Mouse (Mus musculus) adrenal gland, postnatal 14 days (tissue): ENCODE measurements around the gene Syce1l. TPM values are rescaled to one million over a fixed set of nuclear protein-coding genes. Genes with fewer than 3 reads are reported as not detected.

ENCODE experiments used
- DNase-seq: peaks from one replicate; pipeline ENCODE4 v3.0.0; 2021; ENCODE audit warnings: mixed read lengths
- long read RNA-seq, 2 experiments: library from polyadenylated mRNA; stranded (forward); transcript quantifications; one replicate each; pipeline ENCODE4 v2.0.0; 2021
- total RNA-seq: library from RNA; stranded (reverse); gene quantifications from 2 replicates; pipeline ENCODE4 v1.2.3, GENCODE M21; 2021

The Syce1l gene
- not detected in 2 replicates for total RNA-seq
- long read RNA-seq, experiment 1: 0 reads
- long read RNA-seq, experiment 2: 0 reads

DNA sequence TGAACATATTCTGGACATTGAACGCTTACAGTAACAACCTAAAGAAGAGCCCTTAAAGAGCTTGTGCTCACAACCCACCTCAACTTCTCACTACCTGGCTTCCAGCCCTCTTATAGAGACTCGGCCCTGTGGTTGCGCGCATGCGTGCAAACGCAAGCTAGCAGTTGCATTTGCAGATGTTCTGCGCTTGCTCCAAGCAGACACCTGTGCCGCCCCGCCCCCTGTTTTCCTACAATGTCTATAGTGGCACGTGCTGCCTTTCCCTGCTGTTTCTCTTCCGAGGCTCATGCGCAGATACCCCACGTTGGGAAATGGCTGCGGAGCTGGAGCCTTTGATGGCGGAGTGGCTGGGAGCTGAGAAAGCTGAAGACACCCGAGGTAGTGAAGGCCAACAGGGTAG lies at the start of gene Syce1l:
TSS of gene Syce1l (plus strand) at position 288 of the 400 bp plus-strand sequence.
- no peak for DNase-seq

DNA sequence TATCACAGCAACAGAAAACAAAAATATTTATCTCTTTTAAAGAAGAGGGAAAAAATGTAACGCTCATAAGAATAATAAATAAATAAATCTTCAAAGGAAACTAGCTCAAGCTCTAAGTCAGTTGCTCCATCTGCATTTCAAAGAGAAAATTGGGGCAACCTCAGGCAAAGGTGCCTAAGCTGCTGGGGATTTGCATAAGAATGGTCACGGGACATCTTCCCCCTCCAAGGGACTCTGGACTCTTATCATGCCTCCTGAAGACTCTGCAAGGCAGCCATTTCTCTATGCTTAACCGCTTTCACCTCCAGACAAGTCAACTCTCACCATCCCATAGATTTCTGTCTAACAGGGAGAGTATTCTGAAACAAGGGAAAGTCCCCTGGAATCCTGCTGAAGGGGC lies 44.6 kb upstream of the Syce1l start:
- DNase-seq: no peak

DNA sequence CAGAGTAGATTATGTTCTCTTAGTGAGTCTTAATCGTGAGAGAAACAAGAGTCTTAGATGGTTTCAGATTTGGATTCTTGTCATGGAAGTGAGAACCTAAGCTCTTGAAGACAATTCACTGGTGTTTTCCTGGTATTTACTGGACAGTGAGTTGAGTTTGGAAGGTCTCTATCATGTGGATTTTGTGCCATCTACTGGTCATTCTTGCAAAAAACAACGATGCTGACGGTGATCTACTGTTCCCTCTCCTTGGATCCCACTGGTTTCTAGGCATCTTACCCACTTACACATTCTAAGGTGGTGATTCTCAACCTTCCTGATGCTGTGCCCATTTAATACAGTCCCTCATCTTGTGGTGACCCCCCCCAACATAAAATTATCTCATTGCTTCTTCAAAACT lies 10.4 kb upstream of the Syce1l start:
- DNase-seq: peak; percentile 43

DNA sequence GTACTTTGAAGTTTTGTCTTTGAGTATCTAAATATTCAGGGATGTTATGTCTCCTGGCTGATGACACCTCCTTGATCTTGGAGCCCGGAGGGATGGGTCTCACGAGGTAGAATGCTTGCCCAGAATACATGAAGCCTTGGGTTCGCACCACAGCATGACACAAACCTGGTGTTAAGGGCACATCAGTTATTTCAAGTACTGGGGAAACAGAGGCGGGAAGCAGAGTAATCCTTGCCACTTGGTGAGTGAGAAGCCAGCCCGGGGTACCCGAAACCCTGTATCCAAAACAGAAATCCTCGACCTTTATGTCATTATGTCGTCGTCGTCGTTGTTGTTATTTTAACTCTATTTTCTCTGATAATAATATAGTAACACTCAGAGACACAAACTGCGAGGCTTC lies 8.9 kb upstream of the Syce1l start:
- DNase-seq: no peak

DNA sequence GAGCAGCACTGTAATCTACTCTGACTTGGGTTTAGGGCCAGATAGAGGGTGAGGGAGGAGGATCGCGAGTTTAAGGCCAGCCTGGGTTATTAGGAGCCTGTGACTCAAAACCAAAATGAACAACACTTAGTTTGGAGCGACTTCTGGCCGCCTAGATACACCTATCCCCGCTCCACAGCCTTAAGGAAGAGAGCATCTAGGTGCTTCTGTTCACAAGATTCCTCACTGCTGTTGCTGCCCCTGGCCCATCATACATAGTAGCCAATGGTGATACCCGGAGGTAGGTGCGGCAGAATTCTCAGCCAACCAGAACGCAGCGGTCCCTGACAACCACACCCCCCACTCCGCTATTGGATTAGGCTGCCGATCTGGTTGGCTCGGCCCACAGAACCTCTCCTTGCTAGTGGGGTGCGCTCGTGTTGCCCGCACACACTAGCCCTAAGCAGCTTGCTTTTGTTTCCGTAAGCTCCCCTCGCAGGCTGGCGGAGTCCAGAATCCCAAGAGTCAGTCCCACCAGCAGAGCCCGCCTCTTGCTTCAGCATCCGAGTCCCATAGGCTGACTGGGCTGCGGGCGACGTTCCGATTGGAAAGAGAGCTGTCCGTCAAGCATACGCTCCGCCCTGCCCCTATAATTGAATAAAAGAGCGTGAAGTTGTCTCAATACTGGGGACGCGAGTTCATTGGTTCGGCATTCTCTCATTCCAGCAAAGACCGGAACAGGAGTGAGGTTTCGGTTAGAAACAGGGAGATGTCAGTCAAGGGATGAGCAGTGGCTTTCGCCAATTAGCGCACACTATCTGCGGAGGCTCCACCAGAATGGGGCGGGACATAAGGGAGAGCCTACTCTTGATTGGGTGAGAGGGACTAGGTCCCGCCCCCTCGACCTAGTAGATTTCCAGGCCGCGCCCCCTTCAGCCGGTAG lies 8.1 kb upstream of the Syce1l start, which contains the start of gene Mon1b:
TSS of gene Mon1b (plus strand) at position 918 of the 922 bp plus-strand sequence.
- peak; percentile 97 for DNase-seq

DNA sequence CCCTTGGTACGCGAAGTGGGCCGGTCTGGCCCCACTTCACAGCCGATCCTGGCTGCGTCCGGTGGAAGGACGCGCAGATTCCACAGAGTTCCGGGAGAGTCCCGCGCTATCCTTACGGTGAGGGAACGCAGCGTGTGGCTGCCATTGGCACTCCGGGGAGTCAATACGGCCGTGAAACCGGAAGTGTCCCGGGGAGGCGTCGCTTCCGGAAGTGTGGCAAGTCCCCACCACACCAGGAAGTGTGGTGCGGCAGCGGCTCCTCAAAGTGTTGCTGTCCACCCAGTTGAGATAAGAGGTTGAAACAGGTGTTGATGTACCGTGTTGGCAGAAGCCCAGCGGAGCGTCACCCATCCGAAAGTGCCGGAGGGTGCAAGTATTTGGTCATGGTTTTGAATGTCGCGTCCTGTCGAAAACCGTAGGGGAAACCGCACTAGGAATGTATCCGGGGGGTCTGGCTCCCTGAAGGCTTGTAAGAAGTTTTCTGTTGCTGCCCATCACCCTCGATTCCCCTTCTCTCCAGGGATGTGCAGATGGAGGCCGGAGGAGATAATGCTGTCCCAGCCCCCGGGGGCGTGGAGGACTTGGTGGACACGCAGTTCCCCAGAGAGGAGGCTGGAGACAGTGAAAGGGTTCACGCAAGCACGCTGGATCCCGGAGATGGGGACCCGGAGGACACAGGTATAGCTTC lies 7.3 kb upstream of the Syce1l start:
- DNase-seq: peak; percentile 94

DNA sequence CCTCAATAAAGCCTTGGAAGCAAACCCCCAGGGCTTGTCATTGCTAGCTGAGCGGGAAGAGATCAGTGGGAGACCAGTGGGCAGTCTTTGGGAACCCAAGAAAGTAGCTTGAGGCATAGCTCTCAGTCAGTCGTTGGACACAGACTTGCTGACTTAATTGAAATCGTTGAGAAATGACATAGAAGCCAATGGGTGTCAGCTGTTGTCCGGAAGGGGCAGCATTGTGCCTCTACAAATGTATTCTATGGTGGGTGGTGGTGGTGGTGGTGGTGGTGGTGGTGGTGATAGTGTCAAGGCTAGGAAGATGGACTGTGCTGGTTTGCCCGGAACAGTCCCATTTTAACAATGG lies 6.8 kb upstream of the Syce1l start:
- no peak for DNase-seq

DNA sequence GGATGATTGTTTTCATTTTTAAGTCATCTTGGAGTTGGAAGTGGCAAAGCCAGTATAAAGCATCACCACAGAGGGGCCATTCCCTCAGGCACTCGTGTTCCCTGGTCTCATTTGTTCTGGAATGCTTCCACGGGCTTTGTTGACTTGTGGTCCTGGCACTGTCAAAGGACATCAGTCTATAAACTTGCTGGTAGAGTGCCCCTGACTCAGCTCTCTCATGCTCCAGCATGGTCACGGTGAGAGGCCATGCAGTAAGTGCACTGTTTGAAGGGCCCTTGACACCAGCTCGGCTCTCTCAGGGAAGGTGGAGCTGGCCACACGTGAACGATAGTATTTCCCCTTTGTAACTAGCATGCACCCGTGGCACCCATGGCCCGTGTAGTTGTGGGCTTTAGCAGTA lies 2.7 kb upstream of the Syce1l start:
- no peak for DNase-seq

DNA sequence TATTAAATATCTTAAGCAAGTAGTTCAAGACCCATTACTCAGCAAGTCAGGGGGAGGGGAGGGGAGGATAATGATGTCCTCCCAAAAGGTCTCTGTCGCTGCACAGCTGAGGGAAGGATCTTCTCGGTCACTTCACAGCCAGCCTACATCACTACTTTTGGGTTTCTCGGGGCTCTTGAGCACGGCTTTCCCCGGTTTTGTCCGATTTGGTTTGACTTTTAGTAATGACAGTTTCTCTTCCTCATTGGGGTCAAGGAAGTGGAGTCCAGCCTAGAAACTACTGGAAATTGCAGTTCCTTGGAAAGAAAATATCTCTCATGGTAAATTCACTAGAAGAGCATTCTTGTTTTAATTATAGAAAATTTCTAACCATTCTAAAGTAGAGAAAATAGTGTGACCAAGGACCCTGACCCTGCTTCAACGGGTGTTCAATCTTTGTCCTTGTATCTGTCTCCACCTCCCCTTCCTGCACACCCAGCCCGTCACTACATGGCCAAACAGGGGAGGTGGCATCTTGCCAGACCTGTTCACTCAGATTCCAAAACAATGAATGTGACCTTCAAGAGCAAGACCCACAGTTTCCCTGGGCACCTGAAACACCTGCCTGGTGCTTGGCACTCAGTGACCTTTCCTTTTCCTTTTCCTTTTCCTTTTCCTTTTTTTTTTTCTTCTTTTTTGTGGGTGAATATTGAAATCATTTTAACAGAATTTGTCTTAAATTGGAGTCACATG lies 632 bp downstream of the Syce1l start:
- no peak for DNase-seq

DNA sequence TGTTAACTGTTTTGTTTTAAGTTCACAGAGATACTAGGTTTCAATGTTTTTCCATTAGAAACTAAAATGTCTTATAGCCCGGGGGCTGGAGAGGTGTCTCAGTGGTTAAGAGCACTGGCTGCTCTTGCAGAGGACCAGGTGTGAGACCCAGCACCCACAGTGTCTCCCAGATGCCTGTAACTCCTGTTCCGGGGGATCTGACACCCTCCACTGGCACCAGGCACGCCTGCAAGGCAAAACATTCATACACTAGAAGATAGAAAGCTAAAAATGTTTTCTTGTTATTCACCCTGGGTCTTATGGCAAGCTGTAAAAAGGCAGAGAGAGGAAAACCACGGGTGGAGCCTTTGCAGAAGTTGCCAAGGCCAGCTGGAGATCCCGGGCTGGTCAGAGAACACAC lies 2.2 kb downstream of the Syce1l start:
- DNase-seq: no peak

DNA sequence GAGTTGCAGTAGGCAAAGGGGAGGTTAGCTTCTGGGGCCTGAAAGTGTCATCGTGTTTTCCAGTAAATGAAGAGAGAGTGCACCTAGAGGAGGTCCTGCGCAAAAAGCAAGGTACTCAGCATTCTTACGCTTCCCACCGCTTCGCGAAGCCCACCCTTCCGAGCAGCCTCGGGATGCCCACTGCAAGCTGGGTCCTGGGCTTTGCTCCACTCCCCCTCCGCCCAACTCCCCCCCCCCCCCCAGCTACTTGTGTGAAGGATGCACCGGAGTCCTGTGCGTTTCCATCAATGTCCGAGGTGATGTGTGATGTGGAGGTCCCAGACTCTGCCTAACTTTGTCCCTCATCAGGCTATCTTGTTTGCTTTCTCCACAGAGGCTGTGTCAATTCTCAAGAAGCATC lies 9.4 kb downstream of the Syce1l start:
- DNase-seq: no peak

DNA sequence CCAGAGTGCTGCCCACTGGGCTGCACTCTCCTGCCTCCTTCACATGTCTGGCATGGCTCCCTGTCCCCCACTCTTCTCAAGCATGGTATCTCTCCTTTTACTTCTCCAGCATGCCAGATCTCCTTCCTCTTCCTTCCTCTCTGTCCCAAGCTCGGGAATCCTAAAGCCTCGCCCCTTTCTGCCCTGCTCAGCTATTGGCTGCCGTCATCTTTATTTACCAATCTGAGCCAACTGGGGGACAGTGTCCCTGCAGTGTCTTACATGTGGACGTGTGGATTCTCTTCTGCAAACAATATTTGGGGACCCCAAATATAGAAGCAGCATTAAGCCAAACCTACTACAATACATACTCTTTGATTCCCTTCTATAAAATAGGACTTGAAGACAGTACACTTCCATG lies 10.1 kb downstream of the Syce1l start:
- no peak for DNase-seq

DNA sequence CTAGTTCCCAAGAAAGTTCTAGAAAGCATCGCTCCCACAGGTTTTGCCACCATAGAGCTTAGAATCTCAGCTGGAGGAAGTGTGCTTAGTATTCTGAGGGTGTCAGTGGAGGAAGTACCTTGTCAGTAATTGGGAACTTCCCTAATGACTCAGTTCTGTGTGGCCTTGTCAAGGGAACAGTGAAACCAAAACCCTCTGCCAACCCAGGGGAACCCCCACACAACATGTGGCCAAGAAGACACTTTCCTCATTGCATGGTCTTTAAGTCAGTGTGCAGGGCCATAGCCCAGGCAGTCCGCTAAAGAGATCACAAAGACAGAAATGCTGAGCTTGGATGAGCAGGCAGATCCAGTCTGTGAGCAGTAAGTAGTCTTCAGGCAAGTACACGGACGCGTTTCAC lies 13.1 kb downstream of the Syce1l start:
- no peak for DNase-seq

DNA sequence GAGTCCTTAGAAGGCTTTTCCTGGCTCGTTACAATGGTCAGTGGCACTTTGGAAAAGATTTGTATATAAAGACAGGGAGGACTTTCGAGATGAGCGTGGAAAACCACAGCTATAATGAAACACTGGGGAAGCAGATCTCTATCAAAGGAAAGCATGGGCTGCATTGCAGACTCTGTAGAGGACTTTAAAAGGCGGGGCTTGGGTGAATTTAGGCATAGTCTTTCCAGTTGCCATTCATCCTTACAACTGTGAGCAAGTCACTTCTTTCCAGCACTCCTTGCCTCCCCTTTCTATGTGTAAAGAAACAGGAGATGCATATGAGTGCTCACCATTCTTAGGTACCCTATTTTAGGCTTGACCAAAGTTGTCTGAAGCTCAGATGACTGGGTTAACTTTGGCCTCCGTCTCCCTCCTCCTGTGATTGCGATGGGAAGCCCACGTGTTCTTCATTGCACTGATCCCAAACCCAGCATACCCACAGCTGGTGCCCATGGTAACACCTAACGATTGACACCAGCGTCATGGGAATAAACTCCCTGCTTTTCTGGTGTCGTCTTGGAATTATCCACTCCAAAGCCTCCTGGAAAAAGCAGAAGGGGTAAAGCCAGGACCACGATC lies 13.8 kb downstream of the Syce1l start:
- DNase-seq: no peak

DNA sequence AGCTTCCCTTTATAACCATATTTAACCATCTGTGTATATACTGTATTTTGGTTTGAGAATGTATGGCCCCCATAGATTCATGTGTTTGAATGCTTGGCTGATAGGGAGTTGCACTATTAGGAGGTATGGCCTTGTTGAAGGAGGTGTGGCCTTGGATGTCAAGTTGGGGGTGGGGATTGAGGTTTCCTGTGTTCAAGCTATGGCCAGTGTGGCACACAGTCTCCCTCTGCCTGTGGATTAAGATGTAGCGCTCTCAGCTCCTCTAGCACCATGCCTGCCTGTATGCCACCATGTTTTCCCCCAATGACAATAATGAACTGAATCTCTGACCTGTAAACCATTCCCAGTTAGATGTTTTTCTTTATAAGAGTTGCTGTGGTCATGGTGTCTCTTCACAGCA lies 17.1 kb downstream of the Syce1l start:
- DNase-seq: no peak

DNA sequence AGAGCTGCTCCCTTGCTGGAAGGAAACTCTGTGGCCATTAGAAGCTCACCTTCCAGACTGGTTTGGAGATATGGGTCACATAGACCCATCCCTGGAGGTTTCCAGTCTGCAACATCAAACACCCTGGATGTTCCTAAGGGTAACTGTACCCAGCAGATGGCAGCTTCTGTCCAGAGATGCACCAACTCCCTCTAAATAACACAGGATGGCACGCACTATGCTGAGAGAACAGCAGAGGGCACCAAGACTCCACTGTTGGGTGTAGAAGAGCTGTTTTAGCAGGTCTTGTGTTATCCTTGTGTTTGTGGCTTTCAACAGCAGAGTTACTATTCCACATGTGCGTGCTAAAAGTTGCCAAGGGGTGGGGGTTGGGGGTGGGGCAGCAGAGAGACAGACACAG lies 21.5 kb downstream of the Syce1l start:
- peak; percentile 91 for DNase-seq

DNA sequence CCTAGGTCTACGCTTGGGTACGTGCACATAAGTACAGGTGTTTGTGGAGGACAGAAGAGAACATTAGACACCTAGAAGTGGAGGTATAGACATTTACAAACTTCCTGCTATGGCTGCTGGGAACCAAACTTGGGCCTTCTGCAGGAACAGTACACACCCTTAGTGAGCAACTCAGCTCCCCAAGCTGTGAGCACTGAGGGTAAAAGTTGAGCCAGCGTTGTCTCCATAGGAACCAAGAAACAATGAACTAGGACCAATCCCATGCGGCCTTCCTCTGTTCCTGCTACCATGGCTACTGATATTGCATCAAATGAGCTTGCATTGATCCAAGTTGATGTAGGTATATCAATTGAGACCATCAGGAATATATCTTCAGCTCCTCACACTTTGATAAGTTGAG lies 22.0 kb downstream of the Syce1l start:
- DNase-seq: no peak

DNA sequence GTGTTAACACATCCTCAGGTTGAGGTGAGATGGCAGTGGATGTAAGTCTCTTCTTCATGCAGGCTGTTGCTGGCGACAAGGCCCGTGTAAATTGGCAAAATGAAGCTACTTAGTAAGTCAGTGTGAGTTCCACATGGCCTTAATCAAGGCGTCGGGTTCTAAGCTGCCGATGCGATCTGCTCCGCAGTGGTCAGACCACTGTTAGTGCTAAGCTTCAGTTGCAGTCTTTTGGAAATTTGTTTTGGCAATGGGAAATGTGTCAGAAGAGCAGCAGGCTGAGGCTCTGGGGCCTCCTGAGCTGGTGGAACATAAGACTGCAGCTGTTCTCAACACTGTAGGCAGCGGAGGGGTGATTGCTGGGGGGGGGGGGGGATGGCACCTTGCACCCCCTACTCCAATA lies 22.9 kb downstream of the Syce1l start:
- no peak for DNase-seq

DNA sequence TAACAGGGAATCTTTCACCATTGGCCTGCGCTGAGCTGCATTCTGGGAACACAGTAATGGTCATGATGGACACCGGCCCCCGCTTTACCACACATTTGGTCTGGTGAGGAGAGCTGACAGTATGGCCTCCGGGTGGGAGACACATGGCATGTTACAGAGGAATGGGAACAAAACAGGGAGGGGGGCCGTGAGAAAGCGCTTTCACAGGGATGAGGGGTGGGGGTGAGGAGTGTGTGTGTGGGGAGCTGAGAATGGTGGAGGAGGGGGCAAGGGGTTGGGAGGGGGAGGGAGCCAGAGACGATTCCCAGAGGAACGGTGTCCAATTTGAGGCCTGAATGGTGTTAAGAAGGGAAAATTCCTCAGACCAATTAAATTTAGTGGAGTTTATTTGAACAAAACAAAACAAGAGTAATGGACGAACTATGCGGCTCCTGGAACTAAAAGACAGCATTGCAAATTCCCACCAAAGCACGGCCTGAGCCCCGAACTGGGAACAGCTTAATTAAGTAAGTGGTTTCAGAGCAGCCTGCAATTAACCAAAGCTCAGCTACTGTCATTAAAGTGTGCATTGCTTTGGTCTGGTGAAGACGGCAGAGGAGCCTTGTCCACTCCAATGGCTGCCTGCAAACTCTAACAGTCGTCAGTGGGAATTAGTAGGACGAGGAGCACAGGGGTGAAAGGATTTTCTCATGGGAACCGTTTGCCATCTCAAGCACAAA lies 23.9 kb downstream of the Syce1l start:
- DNase-seq: no peak

DNA sequence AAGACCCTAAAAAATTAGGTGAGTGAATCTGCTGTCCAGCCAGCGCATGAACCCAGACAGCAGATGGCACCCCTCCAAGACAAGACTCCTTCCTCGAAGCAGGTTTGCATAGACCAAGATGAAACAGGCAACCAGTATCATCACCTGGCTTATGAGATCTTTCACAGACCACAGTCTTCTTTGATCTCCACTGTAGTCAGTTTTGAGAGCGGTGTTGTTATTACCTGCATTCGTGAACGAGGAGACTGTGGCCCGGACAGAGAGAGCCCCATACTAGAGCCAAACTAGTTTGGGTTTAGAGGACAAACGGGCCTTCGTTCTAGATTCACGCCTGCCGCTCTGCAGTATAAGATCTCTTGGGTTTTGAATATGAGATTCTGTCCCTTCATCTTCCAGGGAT lies 26.9 kb downstream of the Syce1l start:
- DNase-seq: no peak

DNA sequence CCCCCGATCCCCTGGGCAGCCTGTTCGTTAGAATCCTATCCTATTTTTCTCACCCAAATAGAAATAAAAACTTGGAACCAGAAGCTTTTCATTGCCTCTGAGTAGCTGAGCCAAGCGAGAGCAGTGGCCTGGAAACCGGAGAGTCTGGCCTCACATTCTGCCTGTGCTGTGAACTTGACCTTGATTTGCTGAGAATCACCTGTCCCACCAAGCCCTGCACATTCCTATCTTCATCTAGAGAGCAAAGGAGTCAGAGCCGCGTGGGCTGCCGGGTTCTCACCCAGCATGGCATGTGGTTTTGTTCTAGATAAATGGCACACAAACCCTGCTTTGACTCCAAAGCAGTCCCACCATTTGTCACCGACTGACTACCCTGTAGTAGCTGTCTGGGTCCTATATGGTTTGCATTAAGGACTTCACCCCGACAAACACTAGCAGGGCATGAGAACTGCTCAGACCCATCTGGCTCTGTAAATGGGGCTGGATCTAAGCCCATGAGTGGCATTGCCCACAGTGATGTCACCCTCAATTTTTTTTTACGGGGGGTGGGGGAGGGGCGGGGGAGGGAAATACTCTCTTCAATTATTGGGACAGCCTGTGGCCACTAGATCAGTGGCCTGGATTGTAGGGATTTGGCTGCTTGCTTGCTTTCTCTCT lies 29.7 kb downstream of the Syce1l start:
- DNase-seq: no peak
